Mouse (Mus musculus) CH12.LX (cell line): ENCODE data around the gene Suz12. TPM values are rescaled to one million over a fixed set of nuclear protein-coding genes. Genes with fewer than 3 reads are reported as not detected.

ENCODE experiments used
- DNase-seq: peaks from one replicate; pipeline ENCODE4 v3.0.0-alpha.2; 2013; ENCODE audit errors: extremely low read depth
- H3K27ac ChIP-seq: 2 replicates; pipeline ENCODE4 v1.5.1; 2012; ENCODE audit warnings: low read depth, mild to moderate bottlenecking, control low read depth, moderate library complexity; ENCODE audit not compliant: insufficient read depth
- H3K27me3 ChIP-seq: replicated peaks from 2 replicates; pipeline ENCODE3; 2012; ENCODE audit warnings: inconsistent platforms
- H3K36me3 ChIP-seq, 2 experiments: replicated peaks in 1 of 2; 2 replicates each; pipeline versions ENCODE3 to v1.6.1; 2012; ENCODE audit warnings: inconsistent platforms in 1 of 2, low read length in 1 of 2, mild to moderate bottlenecking in 1 of 2, mixed read lengths in 1 of 2, moderate library complexity in 1 of 2; ENCODE audit not compliant: control insufficient read depth in 1 of 2, insufficient read depth in 1 of 2
- H3K4me1 ChIP-seq, 2 experiments: 2 replicates each; pipeline ENCODE4 v1.6.1; 2012; ENCODE audit warnings: inconsistent platforms in 1 of 2, moderate library complexity in 1 of 2; ENCODE audit not compliant: insufficient read depth in 2 of 2, control insufficient read depth in 1 of 2
- H3K4me2 ChIP-seq: 2 replicates; pipeline ENCODE4 v1.6.1; 2012; ENCODE audit warnings: low read depth, mild to moderate bottlenecking, control low read depth; ENCODE audit not compliant: poor library complexity, insufficient read depth, severe bottlenecking
- H3K4me3 ChIP-seq, 3 experiments: fragments of 150-350 bp in 1 of 3; sonication (generic) in 1 of 3; replicated peaks in 1 of 3; 2 replicates each; pipeline versions ENCODE3 to v1.5.1; 2011 to 2012; ENCODE audit warnings: low read depth in 2 of 3, low read length in 2 of 3, mild to moderate bottlenecking in 2 of 3, moderate library complexity in 2 of 3, control low read depth in 1 of 3, improper control_type of control experiment in 1 of 3, inconsistent platforms in 1 of 3, mixed read lengths in 1 of 3; ENCODE audit not compliant: poor library complexity in 1 of 3
- H3K79me2 ChIP-seq: replicated peaks from 2 replicates; pipeline ENCODE4 v1.6.1; 2012; ENCODE audit warnings: mild to moderate bottlenecking, moderate library complexity; ENCODE audit not compliant: control insufficient read depth, poor library complexity, insufficient read depth, severe bottlenecking; ENCODE audit errors: extremely low read depth
- H3K9ac ChIP-seq: 2 replicates; pipeline ENCODE4 v1.6.1; 2012; ENCODE audit warnings: low read depth, mild to moderate bottlenecking, control low read depth, moderate library complexity; ENCODE audit not compliant: insufficient read depth
- H3K9me3 ChIP-seq: replicated peaks from 2 replicates; pipeline ENCODE3; 2012; ENCODE audit warnings: low read length, inconsistent platforms, mixed read lengths
- BHLHE40 ChIP-seq: IDR thresholded peaks from 2 replicates; pipeline ENCODE4 v1.6.1; 2011; ENCODE audit warnings: mild to moderate bottlenecking, low read depth, low read length, improper control_type of control experiment
- CHD1 ChIP-seq: IDR thresholded peaks from 2 replicates; pipeline ENCODE4 v1.6.1; 2012; ENCODE audit warnings: low read depth, low read length, improper control_type of control experiment, inconsistent platforms
- CTCF ChIP-seq, 2 experiments: IDR thresholded peaks in 1 of 2; conservative IDR thresholded peaks in 1 of 2; 2 replicates each; pipeline ENCODE4 v1.5.1; 2011 to 2012; ENCODE audit warnings: low read depth in 2 of 2, low read length in 2 of 2, improper control_type of control experiment in 1 of 2, inconsistent platforms in 1 of 2, mild to moderate bottlenecking in 1 of 2, moderate library complexity in 1 of 2
- E2F4 ChIP-seq: IDR thresholded peaks from 2 replicates; pipeline ENCODE4 v1.6.1; 2011; ENCODE audit warnings: low read depth, low read length, improper control_type of control experiment; ENCODE audit not compliant: insufficient replicate concordance
- ELF1 ChIP-seq: IDR thresholded peaks from 2 replicates; pipeline ENCODE4 v1.6.1; 2014; ENCODE audit warnings: low read depth, mild to moderate bottlenecking, inconsistent platforms, low read length, improper control_type of control experiment
- EP300 ChIP-seq: IDR thresholded peaks from 2 replicates; pipeline ENCODE4 v1.6.1; 2011; ENCODE audit warnings: low read length, improper control_type of control experiment
- ETS1 ChIP-seq: conservative IDR thresholded peaks from 2 replicates; pipeline ENCODE4 v1.6.1; 2012; ENCODE audit warnings: low read depth, mild to moderate bottlenecking, inconsistent platforms, low read length, improper control_type of control experiment, moderate library complexity
- HCFC1 ChIP-seq: IDR thresholded peaks from 2 replicates; pipeline ENCODE4 v1.6.1; 2012; ENCODE audit warnings: low read depth, mild to moderate bottlenecking, inconsistent platforms, low read length, improper control_type of control experiment
- IRF4 ChIP-seq: IDR thresholded peaks from 2 replicates; pipeline ENCODE4 v1.6.1; 2014; ENCODE audit warnings: low read depth, mild to moderate bottlenecking, inconsistent platforms, low read length, improper control_type of control experiment
- MAFK ChIP-seq: IDR thresholded peaks from 2 replicates; pipeline ENCODE4 v1.6.1; 2011; ENCODE audit warnings: low read length, improper control_type of control experiment; ENCODE audit not compliant: insufficient replicate concordance
- MAX ChIP-seq: IDR thresholded peaks from 2 replicates; pipeline ENCODE4 v1.6.1; 2011; ENCODE audit warnings: low read length, improper control_type of control experiment
- MAZ ChIP-seq: IDR thresholded peaks from 2 replicates; pipeline ENCODE4 v1.6.1; 2012; ENCODE audit warnings: low read depth, mild to moderate bottlenecking, inconsistent platforms, low read length, improper control_type of control experiment, moderate library complexity
- MEF2A ChIP-seq: IDR thresholded peaks from 2 replicates; pipeline ENCODE4 v1.6.1; 2014; ENCODE audit warnings: low read depth, mild to moderate bottlenecking, inconsistent platforms, low read length, improper control_type of control experiment, borderline replicate concordance
- MXI1 ChIP-seq: IDR thresholded peaks from 2 replicates; pipeline ENCODE4 v1.6.1; 2011; ENCODE audit warnings: mild to moderate bottlenecking, low read depth, low read length, improper control_type of control experiment
- MYC ChIP-seq: IDR thresholded peaks from 2 replicates; pipeline ENCODE4 v1.6.1; 2011; ENCODE audit warnings: low read depth, mild to moderate bottlenecking, improper control_type of control experiment, low read length
- NRF1 ChIP-seq: IDR thresholded peaks from 2 replicates; pipeline ENCODE4 v1.6.1; 2014; ENCODE audit warnings: low read depth, mild to moderate bottlenecking, inconsistent platforms, low read length, improper control_type of control experiment, moderate library complexity
- POLR2A ChIP-seq: IDR thresholded peaks from 2 replicates; pipeline ENCODE4 v1.6.1; 2011; ENCODE audit warnings: low read depth, mild to moderate bottlenecking, improper control_type of control experiment, low read length
- RCOR1 ChIP-seq: conservative IDR thresholded peaks from 2 replicates; pipeline ENCODE4 v1.6.1; 2012; ENCODE audit warnings: low read depth, mild to moderate bottlenecking, inconsistent platforms, low read length, improper control_type of control experiment
- SIN3A ChIP-seq: IDR thresholded peaks from 2 replicates; pipeline ENCODE4 v1.6.1; 2012; ENCODE audit warnings: low read length, improper control_type of control experiment, inconsistent platforms
- TBP ChIP-seq: conservative IDR thresholded peaks from 2 replicates; pipeline ENCODE4 v1.6.1; 2011; ENCODE audit warnings: low read depth, low read length, improper control_type of control experiment
- TCF12 ChIP-seq: IDR thresholded peaks from 2 replicates; pipeline ENCODE4 v1.6.1; 2014; ENCODE audit warnings: low read depth, mild to moderate bottlenecking, inconsistent platforms, low read length, improper control_type of control experiment
- UBTF ChIP-seq: IDR thresholded peaks from 2 replicates; pipeline ENCODE4 v1.6.1; 2012; ENCODE audit warnings: low read depth, mild to moderate bottlenecking, inconsistent platforms, low read length, improper control_type of control experiment, moderate library complexity
- USF1 ChIP-seq: IDR thresholded peaks from 2 replicates; pipeline ENCODE4 v1.6.1; 2014; ENCODE audit warnings: low read depth, mild to moderate bottlenecking, inconsistent platforms, low read length, improper control_type of control experiment
- ZC3H11A ChIP-seq: IDR thresholded peaks from 2 replicates; pipeline ENCODE4 v1.6.1; 2012; ENCODE audit warnings: low read depth, mild to moderate bottlenecking, inconsistent platforms, low read length, improper control_type of control experiment
- ZKSCAN1 ChIP-seq: IDR thresholded peaks from 2 replicates; pipeline ENCODE4 v1.6.1; 2012; ENCODE audit warnings: low read depth, inconsistent platforms, low read length, improper control_type of control experiment, borderline replicate concordance
- ZNF384 ChIP-seq: IDR thresholded peaks from 2 replicates; pipeline ENCODE4 v1.6.1; 2012; ENCODE audit warnings: low read depth, low read length, improper control_type of control experiment, inconsistent platforms
- dilution Hi-C: fragments of 300-500 bp; cut with MboI; formaldehyde crosslinking; loops from 2 replicates; pipeline ENCODE4 v1.14.3; 2020; ENCODE audit warnings: low sequenced_read_pairs; ENCODE audit not compliant: extremely low pct_unique_long_range_greater_than_20kb, extremely low pct_ligation_motif_present
- in situ Hi-C: fragments of 300-500 bp; cut with MboI; formaldehyde crosslinking; loops from 3 replicates; pipeline ENCODE4 v1.14.3; 2019; ENCODE audit warnings: low sequenced_read_pairs, low pct_ligation_motif_present, low pct_unique_long_range_greater_than_20kb, mixed read lengths
- polyA plus RNA-seq: library from polyadenylated mRNA; unstranded; fragments of >175 nt; gene quantifications from 2 replicates; pipeline ENCODE4 v1.2.1, GENCODE M21; 2012; ENCODE audit warnings: low read depth; ENCODE audit not compliant: insufficient read length
- total RNA-seq, 2 experiments: library from RNA; depleted of rRNA; stranded (reverse); fragments of 300-350 nt in 1 of 2; fragments of >200 nt in 1 of 2; gene quantifications; 2 replicates each; pipeline ENCODE4 v1.2.3; 2012 to 2014

Suz12 gene
- total and polyA plus RNA-seq, 3 experiments, result 56.7 to 160 (median 124) TPM

DNA sequence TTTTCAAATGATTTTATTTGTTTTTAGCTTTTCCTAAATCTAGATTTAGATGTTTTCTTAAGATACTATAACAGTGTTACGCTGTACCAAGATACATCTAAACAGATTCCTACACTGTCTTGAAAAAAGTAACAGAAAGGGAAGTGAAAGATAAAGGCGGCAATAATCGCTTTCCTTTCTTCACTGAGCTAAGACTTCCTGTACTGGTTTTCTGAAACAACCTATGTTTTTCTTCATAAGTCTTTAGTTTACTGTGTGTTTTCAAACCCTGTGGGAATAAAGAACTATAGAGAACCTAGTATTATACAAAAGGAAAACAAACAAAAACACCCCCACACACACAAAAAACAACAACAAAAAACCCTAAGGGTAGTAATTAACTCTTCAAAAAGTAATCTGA lies 79.5 kb downstream of the Suz12 start:
- dilution Hi-C loops (no loop called here), in situ Hi-C loops (no loop called here)
- H3K4me2 ChIP-seq, result peak overlapping the region; percentile 53; the same call in 1 of the 2 replicates
- peak overlapping the region in 1 of 3 experiments; percentile 11 for H3K4me3 ChIP-seq
- H3K9me3 ChIP-seq, result no peaks in the 10 kb centered on the region
- peaks cover 84% of the 10 kb centered on the region for H3K79me2 ChIP-seq
- no peaks in the 10 kb centered on the region for H3K27me3 ChIP-seq
- peak overlapping the region; percentile 10; the same call in 1 of the 2 replicates for H3K9ac ChIP-seq
- DNase-seq, result peak; percentile 43
- TF ChIP-seq MYC (no peak), IRF4 (peak; percentile 95), RCOR1 (peak; percentile 20; the same call in 1 of the 2 replicates), MXI1 (no peak), ZNF384 (peak; percentile 87), CHD1 (peak; percentile 85; the same call in 1 of the 2 replicates), MEF2A (0 out of 2 replicates have a peak, but pooled peaks have one; percentile 18), ETS1 (no peak; the same call in 1 of the 2 replicates), BHLHE40 (no peak), USF1 (no peak), MAX (no peak), UBTF (no peak), TBP (0 out of 2 replicates have a peak, but pooled peaks have one; percentile 40), TCF12 (no peak), EP300 (peak; percentile 93), ZC3H11A (no peak), MAZ (no peak), SIN3A (peak; percentile 64), E2F4 (peak; percentile 76; the same call in 1 of the 2 replicates), NRF1 (no peak), ELF1 (peak; percentile 63), ZKSCAN1 (no peak), POLR2A (no peak), MAFK (0 out of 2 replicates have a peak, but pooled peaks have one; percentile 18), HCFC1 (no peak), CTCF (conservative IDR thresholded peaks at IDR 0.05 in 1 of 2, IDR thresholded peaks at IDR 0.05 in 1 of 2; ENCODE audit: low read depth in 2 of 2, low read length in 2 of 2) (no peak)
- H3K27ac ChIP-seq, result peak overlapping the region; percentile 74; the same call in 1 of the 2 replicates
- H3K4me1 ChIP-seq, result peaks cover 8 to 79% of the 10 kb centered on the region in 2 experiments
- H3K36me3 ChIP-seq, result peaks cover under 1 to 45% of the 10 kb centered on the region in 2 experiments
